ENCODE assay signal across 8 mouse cellular contexts in genomic region chr11:97664339-97664665, GRCm38 (mm10). TPM values are rescaled to one million over a fixed set of nuclear protein-coding genes. Genes with fewer than 3 reads are reported as not detected.
DNase-seq lines count a peak whose midpoint lies in the region; ATAC-seq and TF ChIP-seq lines count a peak whose summit lies in the region.

No protein-coding gene starts in this region.

- no peak for TF ChIP-seq CTCF in cerebellum, adult 2 months (IDR thresholded peaks at IDR 0.05; ENCODE audit: borderline replicate concordance, insufficient read depth, low read depth, low read length)
- no peak for TF ChIP-seq CTCF in spleen, adult 2 months (IDR thresholded peaks at IDR 0.05; ENCODE audit: extremely low read depth, insufficient read depth, insufficient read length, insufficient replicate concordance)

- WGBS in cerebellum, adult 2 months: 0% methylated on average over 8 of the region's 8 CpGs
- WGBS in spleen, adult 2 months: under 1% methylated on average over 8 of the region's 8 CpGs
- 0% methylated on average over 7 of the region's 8 CpGs for WGBS in limb, embryonic 13.5 days
- under 1% methylated on average over 6 of the region's 8 CpGs for WGBS in stomach, embryonic 15.5 days

- peaks cover 22% of the 10 kb centered on the region for H3K4me1 ChIP-seq in cerebellum, adult 2 months (ENCODE audit: control insufficient read depth, insufficient read depth, low read length)
- H3K4me1 ChIP-seq in spleen, adult 2 months (ENCODE audit: control insufficient read depth, insufficient read depth, insufficient read length): peaks cover 4% of the 10 kb centered on the region; the same call in 1 of the 2 replicates
- H3K4me1 ChIP-seq in limb, embryonic 13.5 days: peaks cover 41% of the 10 kb centered on the region
- peaks cover 44% of the 10 kb centered on the region for H3K4me1 ChIP-seq in stomach, embryonic 15.5 days

- H3K36me3 ChIP-seq in spleen, adult 2 months (ENCODE audit: control insufficient read depth, insufficient read depth, low read length): peaks cover 22% of the 10 kb centered on the region
- H3K36me3 ChIP-seq in limb, embryonic 13.5 days: peaks cover 40% of the 10 kb centered on the region
- peaks cover 24% of the 10 kb centered on the region for H3K36me3 ChIP-seq in stomach, embryonic 15.5 days

- DNase-seq in cerebellum, adult 2 months: peak in 1 of 2 experiments; percentile 63
- DNase-seq in cerebellum, postnatal 10 days: no peak
- DNase-seq in spleen, adult 2 months (ENCODE audit: low read depth in 1 of 2, low spot score in 2 of 2): no peak
- DNase-seq in spleen, postnatal 36 days (ENCODE audit: low spot score in 2 of 2): no peak
- no peak for DNase-seq in layer of hippocampus, adult 9-10 months (ENCODE audit: low spot score)
- DNase-seq in adrenal gland, adult 18-20 months (ENCODE audit: low spot score in 2 of 2): no peak

- peak overlapping the region; percentile 91 for H3K4me3 ChIP-seq in cerebellum, adult 2 months (replicated peaks; ENCODE audit: insufficient read depth, low read depth, low read length)
- peak overlapping the region; percentile 70 for H3K4me3 ChIP-seq in spleen, adult 2 months (ENCODE audit: extremely low read depth, insufficient read depth, insufficient read length)
- peak overlapping the region; percentile 90 for H3K4me3 ChIP-seq in limb, embryonic 13.5 days
- H3K4me3 ChIP-seq in stomach, embryonic 15.5 days (replicated peaks): peak overlapping the region; percentile 78

- H3K9ac ChIP-seq in limb, embryonic 13.5 days: peak overlapping the region; percentile 87
- H3K9ac ChIP-seq in stomach, embryonic 15.5 days: peak overlapping the region; percentile 65

- ATAC-seq in limb, embryonic 13.5 days (ENCODE audit: low FRiP score, low read depth): no peak
- ATAC-seq in stomach, embryonic 15.5 days (ENCODE audit: insufficient read depth, low FRiP score, low read depth): no peak

- no peaks in the 10 kb centered on the region for H3K27me3 ChIP-seq in cerebellum, adult 2 months (ENCODE audit: control insufficient read depth, insufficient read depth, low read length)
- H3K27me3 ChIP-seq in spleen, adult 2 months (ENCODE audit: control insufficient read depth, insufficient read depth, low read length): no peaks in the 10 kb centered on the region
- H3K27me3 ChIP-seq in limb, embryonic 13.5 days: peaks cover 21% of the 10 kb centered on the region
- peaks cover 10% of the 10 kb centered on the region; the same call in 1 of the 2 replicates for H3K27me3 ChIP-seq in stomach, embryonic 15.5 days (replicated peaks)

- peak overlapping the region; percentile 92 for H3K4me2 ChIP-seq in limb, embryonic 13.5 days (replicated peaks)
- H3K4me2 ChIP-seq in stomach, embryonic 15.5 days: peak overlapping the region; percentile 84

- TF ChIP-seq POLR2A in cerebellum, adult 2 months (IDR thresholded peaks at IDR 0.05; ENCODE audit: borderline replicate concordance, insufficient read depth, low read length): no peak
- TF ChIP-seq POLR2A in spleen, adult 2 months (IDR thresholded peaks at IDR 0.05; ENCODE audit: low read depth, low read length): no peak

- H3K27ac ChIP-seq in cerebellum, adult 2 months (ENCODE audit: insufficient read depth, low read length): peak overlapping the region; percentile 29
- peak overlapping the region; percentile 68 for H3K27ac ChIP-seq in spleen, adult 2 months (ENCODE audit: insufficient read depth, low read length)
- peak overlapping the region; percentile 85 for H3K27ac ChIP-seq in limb, embryonic 13.5 days
- peak overlapping the region; percentile 90 for H3K27ac ChIP-seq in stomach, embryonic 15.5 days

- H3K9me3 ChIP-seq in limb, embryonic 13.5 days: no peaks in the 10 kb centered on the region
- H3K9me3 ChIP-seq in stomach, embryonic 15.5 days: no peaks in the 10 kb centered on the region

RNA-seq across cellular contexts. Expression of gene Mllt6, which starts 1.1 kb away (rescaled TPM):
- polyA plus RNA-seq in cerebellum, adult 2 months (2012; rRNA removed): 68.4 and 69.3 TPM in 2 replicates
- 65.8 and 93.7 TPM in 2 replicates for polyA plus RNA-seq in spleen, adult 2 months (2012; rRNA removed)
- 2.9 and 3.3 TPM in 2 replicates for polyA plus RNA-seq in limb, embryonic 13.5 days (2015; fragmentation: Nextera tagmentation; extraction: Ambion mirVana)
- 2.2 TPM in 2 replicates for polyA plus RNA-seq in stomach, embryonic 15.5 days (2015; fragmentation: Nextera tagmentation; extraction: Ambion mirVana)
- total RNA-seq in adrenal gland, adult 18-20 months (2021): 10 to 100 TPM; 42.4 to 44.0 TPM

RNA-seq across cellular contexts. Expression of gene Cisd3, which starts 21.3 kb away (rescaled TPM):
- polyA plus RNA-seq in cerebellum, adult 2 months (2012; rRNA removed): 70.2 and 72.2 TPM in 2 replicates
- polyA plus RNA-seq in spleen, adult 2 months (2012; rRNA removed): 17.3 and 18.5 TPM in 2 replicates
- 11.2 and 13.5 TPM in 2 replicates for polyA plus RNA-seq in limb, embryonic 13.5 days (2015; fragmentation: Nextera tagmentation; extraction: Ambion mirVana)
- polyA plus RNA-seq in stomach, embryonic 15.5 days (2015; fragmentation: Nextera tagmentation; extraction: Ambion mirVana): 37.2 and 40.7 TPM in 2 replicates
- 100 to 1,000 TPM; 165 to 273 TPM for total RNA-seq in adrenal gland, adult 18-20 months (2021)

RNA-seq across cellular contexts. Expression of gene Epop, which starts 34.8 kb away (rescaled TPM):
- 4.1 and 5.4 TPM in 2 replicates for polyA plus RNA-seq in cerebellum, adult 2 months (2012; rRNA removed)
- polyA plus RNA-seq in spleen, adult 2 months (2012; rRNA removed): 3.9 and 7.8 TPM in 2 replicates
- 3.5 and 4.6 TPM in 2 replicates for polyA plus RNA-seq in limb, embryonic 13.5 days (2015; fragmentation: Nextera tagmentation; extraction: Ambion mirVana)
- 3.7 and 3.9 TPM in 2 replicates for polyA plus RNA-seq in stomach, embryonic 15.5 days (2015; fragmentation: Nextera tagmentation; extraction: Ambion mirVana)
- 1 to 10 TPM; 5.5 to 8.2 TPM for total RNA-seq in adrenal gland, adult 18-20 months (2021)

RNA-seq across cellular contexts. Expression of gene Pcgf2, which starts 36.0 kb away (rescaled TPM):
- 54.3 and 59.5 TPM in 2 replicates for polyA plus RNA-seq in cerebellum, adult 2 months (2012; rRNA removed)
- polyA plus RNA-seq in spleen, adult 2 months (2012; rRNA removed): 10.0 and 14.4 TPM in 2 replicates
- 20.7 and 21.3 TPM in 2 replicates for polyA plus RNA-seq in limb, embryonic 13.5 days (2015; fragmentation: Nextera tagmentation; extraction: Ambion mirVana)
- polyA plus RNA-seq in stomach, embryonic 15.5 days (2015; fragmentation: Nextera tagmentation; extraction: Ambion mirVana): 12.1 and 13.6 TPM in 2 replicates
- total RNA-seq in adrenal gland, adult 18-20 months (2021): 10 to 100 TPM; 18.6 to 19.5 TPM

RNA-seq across cellular contexts. Expression of gene Psmb3, which starts 38.9 kb away (rescaled TPM):
- 291 and 295 TPM in 2 replicates for polyA plus RNA-seq in cerebellum, adult 2 months (2012; rRNA removed)
- polyA plus RNA-seq in spleen, adult 2 months (2012; rRNA removed): 151 and 203 TPM in 2 replicates
- polyA plus RNA-seq in limb, embryonic 13.5 days (2015; fragmentation: Nextera tagmentation; extraction: Ambion mirVana): 490 and 497 TPM in 2 replicates
- 396 and 424 TPM in 2 replicates for polyA plus RNA-seq in stomach, embryonic 15.5 days (2015; fragmentation: Nextera tagmentation; extraction: Ambion mirVana)
- total RNA-seq in adrenal gland, adult 18-20 months (2021): 100 to 1,000 TPM; 221 to 238 TPM

Comparison
In these comparisons a context has a peak if more than half of its experiments do, and no peak if none do; other contexts are left out.
1. H3K27ac ChIP-seq: peak in every context shown above with its lines; median percentile 90 in stomach, embryonic 15.5 days; 85 in limb, embryonic 13.5 days; 68 in spleen, adult 2 months; 29 in cerebellum, adult 2 months.
2. RNA of gene Mllt6, which starts 1.1 kb away (polyA plus RNA-seq): 68.4 to 69.3 TPM in cerebellum, adult 2 months and 65.8 to 93.7 TPM in spleen, adult 2 months; 2.9 to 3.3 TPM in limb, embryonic 13.5 days and 2.2 TPM in stomach, embryonic 15.5 days; every median in the first group is over 10 times any median in the second.
3. Peak in every context shown above with its lines, with median percentiles within 50 percentile points of each other: H3K4me3 ChIP-seq.